Mouse (Mus musculus) ES-E14 (cell line): ENCODE data around the gene Rfx1.

Experiments
- CHD2 ChIP-seq: IDR thresholded peaks from 2 replicates; pipeline ENCODE4 v1.6.1; 2014; ENCODE audit warnings: mild to moderate bottlenecking, low read depth, low read length, inconsistent platforms
- HCFC1 ChIP-seq: IDR thresholded peaks from 2 replicates; pipeline ENCODE4 v1.6.1; 2012; ENCODE audit warnings: low read length, inconsistent platforms, borderline replicate concordance; ENCODE audit not compliant: insufficient read depth

- no peak for TF ChIP-seq HCFC1
- TF ChIP-seq CHD2 = no peak
Observed at GRCm38 (mm10) chr8:84067911-84068310, 1.3 kb downstream of the Rfx1 start.
